ENCODE assay signal across 8 mouse cellular contexts in the genomic region with DNA sequence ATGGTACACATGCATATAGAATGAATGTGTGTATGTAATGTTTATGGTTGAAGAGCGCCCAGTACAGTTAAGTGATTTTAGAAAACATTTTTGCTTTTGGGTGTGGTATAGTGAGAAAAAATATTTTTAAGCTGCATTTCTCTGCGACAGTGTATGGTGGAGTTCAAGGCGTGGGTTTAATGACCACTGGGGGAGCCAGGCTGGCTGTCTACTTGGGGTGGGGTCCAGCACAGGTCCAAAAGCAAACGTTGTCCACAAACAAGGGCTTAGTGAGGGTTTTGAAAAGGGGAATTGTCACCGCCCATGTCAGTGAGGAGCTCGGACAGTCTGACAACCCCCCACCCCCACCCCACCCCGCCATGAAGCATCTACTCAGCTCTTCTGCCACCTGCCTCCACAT. TPM values are rescaled to one million over a fixed set of nuclear protein-coding genes. Genes with fewer than 3 reads are reported as not detected.
DNase-seq lines count a peak whose midpoint lies in the region; ATAC-seq and TF ChIP-seq lines count a peak whose summit lies in the region.

No protein-coding gene starts in this region.

- H3K27ac ChIP-seq in bone marrow macrophage, adult 2 months (ENCODE audit: insufficient read depth, low read depth, low read length), result peak overlapping the region; percentile 100
- peak overlapping the region; percentile 97 for H3K27ac ChIP-seq in forebrain, embryonic 11.5 days (ENCODE audit: low read depth, low read length)
- peak overlapping the region; percentile 98 for H3K27ac ChIP-seq in intestine, embryonic 14.5 days (ENCODE audit: low read depth)
- peak overlapping the region; percentile 95 for H3K27ac ChIP-seq in midbrain, embryonic 10.5 days (replicated peaks)

- H3K9me3 ChIP-seq in forebrain, embryonic 11.5 days (ENCODE audit: control insufficient read depth, low read length), result no peaks in the 10 kb centered on the region
- H3K9me3 ChIP-seq in intestine, embryonic 14.5 days (ENCODE audit: control insufficient read depth, low read length), result no peaks in the 10 kb centered on the region
- no peaks in the 10 kb centered on the region for H3K9me3 ChIP-seq in midbrain, embryonic 10.5 days (replicated peaks)

- TF ChIP-seq POLR2A in bone marrow macrophage, adult 2 months (IDR thresholded peaks at IDR 0.05; ENCODE audit: borderline replicate concordance, low read depth, low read length), result no peak

- H3K4me3 ChIP-seq in bone marrow macrophage, adult 2 months (ENCODE audit: insufficient read depth, low read length), result peak overlapping the region; percentile 51
- H3K4me3 ChIP-seq in forebrain, embryonic 11.5 days (ENCODE audit: low read depth, low read length), result peak overlapping the region; percentile 20
- H3K4me3 ChIP-seq in intestine, embryonic 14.5 days (ENCODE audit: low read depth, low read length), result peak overlapping the region; percentile 36
- H3K4me3 ChIP-seq in midbrain, embryonic 10.5 days, result peak overlapping the region; percentile 49

- no peaks in the 10 kb centered on the region for H3K27me3 ChIP-seq in forebrain, embryonic 11.5 days (ENCODE audit: control insufficient read depth, insufficient read depth, low read length)
- no peaks in the 10 kb centered on the region for H3K27me3 ChIP-seq in intestine, embryonic 14.5 days (replicated peaks; ENCODE audit: control insufficient read depth, insufficient read depth, low read length)
- H3K27me3 ChIP-seq in midbrain, embryonic 10.5 days (ENCODE audit: low read depth, poor library complexity, severe bottlenecking), result no peaks in the 10 kb centered on the region

- peak; percentile 57 for DNase-seq in layer of hippocampus, adult 11-12 months (ENCODE audit: low spot score)
- DNase-seq in layer of hippocampus, adult 9-11 months, result no peak
- DNase-seq in forebrain, embryonic 11.5 days (ENCODE audit: low spot score), result no peak
- peak; percentile 82 for DNase-seq in intestine, embryonic 14.5 days (ENCODE audit: low spot score)
- DNase-seq in midbrain, embryonic 10.5 days (ENCODE audit: low spot score), result no peak
- DNase-seq in urinary bladder, postnatal 25 days (ENCODE audit: low spot score), result no peak

- peak overlapping the region; percentile 54 for H3K4me2 ChIP-seq in forebrain, embryonic 11.5 days (ENCODE audit: low read depth, low read length, severe bottlenecking)
- H3K4me2 ChIP-seq in intestine, embryonic 14.5 days (ENCODE audit: low read length), result peak overlapping the region; percentile 72

- no peak for TF ChIP-seq CTCF in bone marrow macrophage, adult 2 months (IDR thresholded peaks at IDR 0.05; ENCODE audit: low read depth, low read length)

- H3K4me1 ChIP-seq in bone marrow macrophage, adult 2 months (ENCODE audit: control insufficient read depth, insufficient read depth, low read length), result peaks cover 18% of the 10 kb centered on the region
- peaks cover 63% of the 10 kb centered on the region for H3K4me1 ChIP-seq in forebrain, embryonic 11.5 days (replicated peaks; ENCODE audit: control insufficient read depth, insufficient read depth, low read length)
- H3K4me1 ChIP-seq in intestine, embryonic 14.5 days (replicated peaks; ENCODE audit: control insufficient read depth, insufficient read depth, low read length), result peaks cover 62% of the 10 kb centered on the region
- H3K4me1 ChIP-seq in midbrain, embryonic 10.5 days, result peaks cover 93% of the 10 kb centered on the region

- peak; percentile 42 for ATAC-seq in forebrain, embryonic 11.5 days (replicated peaks; ENCODE audit: low FRiP score)
- peak; percentile 9 for ATAC-seq in intestine, embryonic 14.5 days (replicated peaks; ENCODE audit: low FRiP score, low TSS enrichment, low read depth)
- ATAC-seq in activated CD4-positive, CD25-positive, alpha-beta regulatory T cell, adult 4 months, result no peak

- H3K9ac ChIP-seq in forebrain, embryonic 11.5 days (ENCODE audit: low read length), result peak overlapping the region; percentile 37; the same call in 1 of the 2 replicates
- H3K9ac ChIP-seq in intestine, embryonic 14.5 days (ENCODE audit: low read length), result peak overlapping the region; percentile 49

- WGBS in forebrain, embryonic 11.5 days, result 2% methylated on average over 7 of the region's 7 CpGs
- 3% methylated on average over 7 of the region's 7 CpGs for WGBS in intestine, embryonic 14.5 days
- whole genome bisulfite sequencing in midbrain, embryonic 10.5 days, result 1% methylated on average over 7 of the region's 7 CpGs

- no peaks in the 10 kb centered on the region for H3K36me3 ChIP-seq in forebrain, embryonic 11.5 days (ENCODE audit: control insufficient read depth, insufficient read depth, low read length)
- no peaks in the 10 kb centered on the region for H3K36me3 ChIP-seq in intestine, embryonic 14.5 days (ENCODE audit: control insufficient read depth, insufficient read depth, low read length)
- no peaks in the 10 kb centered on the region; the same call in 1 of the 2 replicates for H3K36me3 ChIP-seq in midbrain, embryonic 10.5 days

RNA-seq across cellular contexts. Expression of gene Frmd8, which starts 28.9 kb away (rescaled TPM):
- polyA plus RNA-seq in bone marrow macrophage, adult 2 months (2012; ENCODE audit: insufficient read depth, insufficient read length, missing spikeins), result 24.6 and 25.2 TPM in 2 replicates
- polyA plus RNA-seq in forebrain, embryonic 11.5 days (2014; fragmentation: Nextera tagmentation; extraction: Ambion mirVana), result 20.4 and 24.5 TPM in 2 replicates
- polyA plus RNA-seq in intestine, embryonic 14.5 days (2014; fragmentation: Nextera tagmentation; extraction: Ambion mirVana), result 18.2 and 18.9 TPM in 2 replicates
- polyA plus RNA-seq in midbrain, embryonic 10.5 days (2016; fragmentation: Nextera tagmentation; extraction: Ambion mirVana), result 33.8 and 34.9 TPM in 2 replicates
- 10 to 100 TPM; 70.6 to 78.6 TPM for polyA plus RNA-seq in activated CD4-positive, CD25-positive, alpha-beta regulatory T cell, adult 4 months (2017; shearing (Covaris generic))

RNA-seq across cellular contexts. Expression of gene Slc25a45, which starts 31.5 kb away (rescaled TPM):
- 74.2 and 78.0 TPM in 2 replicates for polyA plus RNA-seq in bone marrow macrophage, adult 2 months (2012; ENCODE audit: insufficient read depth, insufficient read length, missing spikeins)
- 0.90 and 1.1 TPM in 2 replicates for polyA plus RNA-seq in forebrain, embryonic 11.5 days (2014; fragmentation: Nextera tagmentation; extraction: Ambion mirVana)
- polyA plus RNA-seq in intestine, embryonic 14.5 days (2014; fragmentation: Nextera tagmentation; extraction: Ambion mirVana), result 2.1 and 2.5 TPM in 2 replicates
- 2.3 and 2.6 TPM in 2 replicates for polyA plus RNA-seq in midbrain, embryonic 10.5 days (2016; fragmentation: Nextera tagmentation; extraction: Ambion mirVana)
- 10 to 100 TPM; 43.3 to 60.2 TPM for polyA plus RNA-seq in activated CD4-positive, CD25-positive, alpha-beta regulatory T cell, adult 4 months (2017; shearing (Covaris generic))

RNA-seq across cellular contexts. Expression of gene Tigd3, which starts 47.8 kb away (rescaled TPM):
- polyA plus RNA-seq in bone marrow macrophage, adult 2 months (2012; ENCODE audit: insufficient read depth, insufficient read length, missing spikeins), result 0.61 and 0.70 TPM in 2 replicates
- 10.1 and 10.7 TPM in 2 replicates for polyA plus RNA-seq in forebrain, embryonic 11.5 days (2014; fragmentation: Nextera tagmentation; extraction: Ambion mirVana)
- 2.0 and 2.1 TPM in 2 replicates for polyA plus RNA-seq in intestine, embryonic 14.5 days (2014; fragmentation: Nextera tagmentation; extraction: Ambion mirVana)
- 9.5 and 10.8 TPM in 2 replicates for polyA plus RNA-seq in midbrain, embryonic 10.5 days (2016; fragmentation: Nextera tagmentation; extraction: Ambion mirVana)
- under 1 TPM; 0.29 to 0.58 TPM for polyA plus RNA-seq in activated CD4-positive, CD25-positive, alpha-beta regulatory T cell, adult 4 months (2017; shearing (Covaris generic))

Comparison
In these comparisons a context has a peak if more than half of its experiments do, and no peak if none do; other contexts are left out.
1. DNase-seq: peak in layer of hippocampus, adult 11-12 months (single experiment) and intestine, embryonic 14.5 days (single experiment); none in layer of hippocampus, adult 9-11 months (single experiment), forebrain, embryonic 11.5 days (single experiment), midbrain, embryonic 10.5 days (single experiment) and urinary bladder, postnatal 25 days (single experiment).
2. RNA of gene Slc25a45, which starts 31.5 kb away (polyA plus RNA-seq): 74.2 to 78.0 TPM in bone marrow macrophage, adult 2 months and 43.3 to 60.2 TPM in activated CD4-positive, CD25-positive, alpha-beta regulatory T cell, adult 4 months; 2.3 to 2.6 TPM in midbrain, embryonic 10.5 days, 2.1 to 2.5 TPM in intestine, embryonic 14.5 days and 0.90 to 1.1 TPM in forebrain, embryonic 11.5 days; every median in the first group is over 10 times any median in the second.
3. Peak in every context shown above with its lines, with median percentiles within 50 percentile points of each other: H3K27ac ChIP-seq and H3K4me3 ChIP-seq.